Mouse (Mus musculus): Measurements from ENCODE around the gene Itprip.
A peak's percentile ranks its signal among the peaks of the same experiment; 100 is the strongest.

Gene Itprip

DNA sequence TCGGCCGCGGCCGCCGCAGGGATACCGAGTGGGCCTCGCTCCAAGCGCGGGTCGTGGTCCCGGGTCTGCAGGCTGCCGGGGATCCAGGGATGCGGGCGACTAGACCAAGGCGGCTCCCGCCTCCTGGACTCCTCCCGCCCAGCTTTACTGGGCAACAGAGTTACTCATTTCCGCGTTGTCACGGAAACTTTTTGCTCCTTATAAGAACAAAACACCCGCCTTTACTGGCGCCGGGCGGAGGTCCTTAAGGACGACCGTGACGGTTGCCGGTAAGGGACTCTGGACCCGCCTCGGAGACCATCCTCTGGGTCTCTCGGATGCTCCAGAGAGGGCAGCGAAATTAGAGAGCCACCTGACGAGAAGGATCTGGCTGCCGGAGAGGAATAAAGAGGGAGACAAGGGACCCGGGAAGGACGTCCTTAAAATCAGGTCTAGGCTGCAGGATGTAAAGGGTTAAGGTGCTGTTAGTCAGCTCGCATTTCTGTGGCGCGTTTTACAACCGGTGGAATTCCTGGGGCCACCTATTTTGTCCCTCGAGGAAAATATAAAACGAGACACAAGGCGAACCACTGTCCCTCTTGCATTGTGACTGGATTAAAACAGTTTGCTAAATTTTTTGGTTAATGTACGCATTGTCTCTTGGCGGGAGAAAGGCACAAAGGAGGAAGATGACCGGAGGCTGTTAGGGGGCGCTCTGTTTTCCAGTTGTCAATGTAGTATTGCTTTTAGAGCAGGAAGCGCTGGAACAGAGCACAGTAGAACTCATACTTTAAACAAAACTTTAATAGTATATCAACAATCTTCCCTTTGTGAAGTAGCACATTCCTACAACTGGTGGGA lies at the start of gene Itprip, which contains the start of gene Cfap43:
TSS of gene Itprip (minus strand) at position 174 of the 840 bp plus-strand sequence.
TSS of gene Cfap43 (minus strand) at position 162 of the 840 bp plus-strand sequence.
- peak; percentile 82 for DNase-seq

GRCm38 (mm10) chr19:47958181-47958580 lies 39.1 kb upstream of the Itprip start:
- no peak for DNase-seq

DNA sequence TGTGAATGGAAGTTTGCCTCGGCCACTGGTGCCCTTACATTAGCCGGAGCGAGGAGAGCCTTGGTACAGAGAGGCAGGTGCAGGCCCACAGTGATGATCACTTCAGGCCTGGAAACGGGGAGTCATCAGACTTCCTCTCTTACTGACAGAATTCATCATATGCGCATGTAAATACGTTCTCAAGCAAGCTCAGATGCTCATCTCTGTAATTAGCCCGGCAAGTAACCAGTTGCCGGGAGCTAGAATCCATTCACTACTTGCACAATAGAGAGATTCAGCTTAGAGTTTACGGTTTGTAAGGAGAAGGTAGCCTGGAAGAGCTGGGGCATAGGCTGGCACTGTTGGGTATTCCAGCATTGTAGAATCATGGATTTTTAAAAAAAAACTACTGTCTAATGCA lies 34.1 kb upstream of the Itprip start:
- DNase-seq = no peak

DNA sequence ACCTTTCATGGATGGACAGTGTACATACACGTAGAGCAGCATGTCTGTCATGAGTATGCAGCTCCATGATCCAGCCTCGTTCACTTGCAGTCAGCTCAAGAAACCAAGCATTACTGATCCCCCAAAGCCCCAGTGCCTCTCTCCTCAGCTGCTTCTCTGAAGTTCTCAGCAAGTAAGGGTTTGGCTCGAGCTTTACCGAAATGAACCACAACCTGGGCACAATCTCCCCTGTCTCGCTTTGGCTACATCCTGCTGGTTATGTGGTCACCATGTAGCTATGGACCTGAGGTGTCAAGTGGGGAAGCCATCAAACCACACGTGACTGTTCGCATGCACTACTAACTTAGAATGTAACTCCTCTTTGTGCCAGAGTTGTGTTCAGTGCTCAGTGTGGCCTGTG lies 31.8 kb upstream of the Itprip start:
- DNase-seq = no peak

GRCm38 (mm10) chr19:47946821-47947465 lies 27.8 kb upstream of the Itprip start:
- no peak for DNase-seq

DNA sequence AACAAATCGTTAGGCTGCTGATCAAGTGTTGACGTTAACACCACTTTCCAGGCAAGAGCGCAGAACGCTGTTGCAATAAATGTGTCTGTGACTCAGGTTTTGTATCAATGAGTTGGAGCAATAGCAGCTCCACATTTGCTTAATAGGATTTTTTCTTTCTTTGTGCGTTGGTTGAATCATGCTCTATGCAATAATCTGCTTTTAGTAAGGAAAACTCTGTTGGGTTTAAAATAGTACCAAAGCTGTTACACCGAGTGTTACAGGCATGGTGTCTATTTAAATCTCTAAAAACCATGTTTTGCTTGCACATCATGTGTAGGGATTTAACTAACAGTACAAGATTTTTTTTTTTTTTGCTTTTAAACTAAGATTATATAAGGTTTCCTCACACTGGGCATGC lies 20.3 kb upstream of the Itprip start:
- no peak for DNase-seq

DNA sequence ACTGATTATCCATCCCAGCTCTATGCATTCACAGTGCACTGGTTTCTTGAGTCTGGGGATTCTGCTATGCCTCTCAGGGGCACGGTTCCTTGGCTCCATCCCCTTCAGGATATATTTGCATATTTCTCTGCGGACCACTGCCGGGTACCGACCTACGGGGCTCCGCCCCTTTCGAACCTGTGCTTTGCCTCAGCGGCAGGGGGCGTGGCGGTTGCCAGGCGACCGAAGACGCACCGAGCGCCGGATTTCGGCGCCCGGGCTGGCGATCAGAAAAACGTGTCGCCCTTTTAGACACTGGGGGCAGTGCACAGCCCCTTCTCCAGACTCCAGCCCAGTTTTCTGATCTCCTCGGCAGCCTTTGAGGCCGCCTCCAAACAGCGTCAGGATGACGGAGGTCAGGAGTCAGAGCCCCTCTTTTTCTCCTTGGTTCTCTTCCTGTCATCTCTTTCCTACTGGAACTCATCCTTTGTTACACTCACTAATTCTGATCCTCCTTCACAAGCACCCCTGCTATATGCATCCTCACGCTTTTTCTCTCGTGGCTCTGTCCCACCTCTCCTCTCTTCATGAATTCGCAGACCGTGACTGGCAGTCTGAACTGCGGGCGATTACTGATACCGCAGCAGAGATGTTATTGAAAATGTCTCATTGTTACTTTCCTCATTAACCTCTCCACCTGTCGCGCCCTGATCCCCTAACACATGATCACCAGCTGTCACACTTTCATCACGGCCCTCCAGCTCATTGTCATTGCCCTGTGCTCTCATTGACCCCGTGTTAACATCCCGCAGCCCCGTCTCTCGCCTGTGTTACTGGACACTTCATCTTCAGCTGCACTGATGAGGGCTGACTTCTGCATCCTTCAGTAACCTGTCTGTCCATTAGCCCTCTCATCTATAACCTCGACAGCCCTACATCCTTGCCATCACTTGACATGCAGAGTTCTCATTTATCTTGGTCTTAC lies 18.6 kb upstream of the Itprip start, which contains the start of gene Cfap58:
TSS of gene Cfap58 (plus strand) at position 233 of the 964 bp plus-strand sequence.
- DNase-seq = no peak

DNA sequence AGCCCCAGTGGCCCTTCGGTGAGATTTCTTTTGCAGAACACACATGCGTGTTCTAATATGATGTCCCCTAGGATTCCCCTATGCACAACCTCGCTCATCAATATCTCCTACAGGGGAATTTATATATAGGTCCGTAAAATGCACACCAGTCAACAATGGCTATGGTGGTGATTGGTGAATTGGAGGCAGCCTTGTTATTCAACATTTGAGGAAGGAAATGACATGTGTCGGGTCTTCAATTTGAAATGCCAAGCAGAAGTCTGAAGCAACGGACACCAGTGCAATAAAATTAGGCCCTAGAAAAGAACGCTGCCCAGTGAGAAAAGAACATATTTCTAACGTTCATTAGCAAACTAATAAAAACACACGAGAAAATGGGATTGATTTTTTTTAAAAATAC lies 17.8 kb upstream of the Itprip start:
- DNase-seq = no peak

GRCm38 (mm10) chr19:47936490-47936889 lies 17.4 kb upstream of the Itprip start:
- no peak for DNase-seq

DNA sequence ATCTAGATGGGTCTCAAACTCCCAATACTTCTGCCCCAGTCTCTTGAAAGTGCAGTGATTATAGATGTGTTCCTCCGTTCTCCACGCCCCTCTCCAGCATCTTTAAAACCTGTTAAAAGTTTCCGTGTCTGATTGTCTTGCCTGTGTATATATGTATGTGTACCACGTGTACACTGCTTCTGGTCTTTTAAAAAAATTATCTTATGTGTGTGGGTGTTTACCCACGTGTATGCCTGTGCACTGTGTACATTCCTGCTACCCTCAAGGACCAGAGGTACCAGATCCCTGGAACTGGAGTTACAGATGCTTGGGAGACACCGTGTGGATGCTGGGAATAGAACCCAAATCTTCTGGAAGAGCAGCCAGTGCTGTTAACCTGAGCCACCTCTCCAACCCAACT lies 16.4 kb upstream of the Itprip start:
- DNase-seq = no peak

GRCm38 (mm10) chr19:47934636-47935238 lies 15.6 kb upstream of the Itprip start:
- no peak for DNase-seq

GRCm38 (mm10) chr19:47934146-47934545 lies 15.0 kb upstream of the Itprip start:
- DNase-seq = no peak

GRCm38 (mm10) chr19:47931982-47932638 lies 13.0 kb upstream of the Itprip start:
- peak; percentile 60 for DNase-seq

DNA sequence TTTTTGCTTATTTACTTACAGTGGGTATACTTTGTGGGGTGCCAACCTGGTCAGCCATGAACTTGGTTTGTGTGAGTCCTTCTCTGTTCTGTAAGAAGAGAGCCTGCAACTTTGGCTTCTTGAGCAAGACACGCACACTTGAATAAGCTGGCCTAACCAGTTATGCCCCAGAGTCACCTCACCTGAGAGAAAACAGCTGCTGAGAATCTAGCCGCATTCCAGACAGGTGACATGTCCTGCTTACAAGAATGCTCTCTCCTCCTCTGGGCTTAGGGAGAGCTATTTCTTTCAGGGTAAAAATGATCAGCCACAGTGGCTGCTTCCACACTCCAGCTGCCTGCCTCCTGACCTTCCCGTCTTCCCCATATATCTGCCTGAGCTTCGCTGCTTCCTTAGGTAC lies 9.9 kb upstream of the Itprip start:
- no peak for DNase-seq

DNA sequence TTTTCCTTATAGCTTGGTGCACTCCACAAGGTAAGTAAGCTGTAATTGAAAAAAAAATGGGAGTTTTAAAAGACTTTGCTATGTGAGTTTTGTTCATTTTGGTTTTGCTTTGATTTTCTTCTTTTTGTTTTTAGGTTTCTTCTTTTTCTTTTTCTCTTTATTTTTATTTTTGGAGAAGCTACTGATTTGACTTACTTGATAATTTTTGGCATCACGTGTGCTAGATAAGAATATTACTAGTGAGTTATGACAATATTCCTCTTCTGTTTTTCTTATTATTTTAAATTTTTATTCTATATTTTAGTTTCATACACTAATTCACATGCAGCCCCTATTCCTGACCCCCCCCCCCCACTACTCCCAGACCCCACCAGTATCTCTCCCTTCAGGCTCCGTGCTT lies 7.9 kb upstream of the Itprip start:
- no peak for DNase-seq

GRCm38 (mm10) chr19:47925819-47926218 lies 6.7 kb upstream of the Itprip start:
- peak; percentile 71 for DNase-seq

- DNase-seq = peak; percentile 56
Observed at GRCm38 (mm10) chr19:47919966-47920375, 872 bp upstream of the Itprip start.

DNA sequence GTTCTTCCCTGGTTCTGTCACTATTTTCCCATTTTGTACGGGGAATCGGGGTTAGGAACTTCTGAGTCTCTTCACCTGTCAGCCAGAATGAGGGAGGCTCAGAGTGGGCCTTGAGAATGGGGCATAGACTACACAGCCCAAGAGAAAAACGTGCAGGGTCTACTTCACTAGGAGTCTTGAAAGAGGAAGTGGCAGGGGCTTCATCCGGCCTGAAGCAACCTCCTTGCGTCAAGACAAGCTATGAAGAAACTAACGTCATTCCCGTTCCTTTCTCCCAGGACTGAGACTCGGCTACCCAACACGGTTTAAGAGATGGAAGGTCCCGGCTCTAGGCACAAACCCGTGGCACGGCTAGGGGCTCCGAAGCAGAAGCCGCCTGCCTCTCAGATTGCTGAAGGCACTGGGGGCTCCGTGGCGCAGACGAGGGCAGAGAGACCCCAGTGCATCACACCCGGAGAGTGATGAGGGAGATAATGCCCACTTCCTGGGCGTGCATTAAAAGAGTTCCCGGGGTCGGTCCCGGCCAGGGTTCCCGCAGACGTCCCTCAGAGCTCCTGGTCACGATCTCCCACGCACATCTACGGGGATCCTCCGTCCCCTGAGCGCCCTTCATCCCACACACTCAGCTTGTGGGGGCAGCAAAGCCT lies 521 bp downstream of the Itprip start:
- no peak for DNase-seq

- DNase-seq = no peak
Observed at GRCm38 (mm10) chr19:47918016-47918415, 1.1 kb downstream of the Itprip start.

GRCm38 (mm10) chr19:47917396-47917795 lies 1.7 kb downstream of the Itprip start:
- no peak for DNase-seq

DNA sequence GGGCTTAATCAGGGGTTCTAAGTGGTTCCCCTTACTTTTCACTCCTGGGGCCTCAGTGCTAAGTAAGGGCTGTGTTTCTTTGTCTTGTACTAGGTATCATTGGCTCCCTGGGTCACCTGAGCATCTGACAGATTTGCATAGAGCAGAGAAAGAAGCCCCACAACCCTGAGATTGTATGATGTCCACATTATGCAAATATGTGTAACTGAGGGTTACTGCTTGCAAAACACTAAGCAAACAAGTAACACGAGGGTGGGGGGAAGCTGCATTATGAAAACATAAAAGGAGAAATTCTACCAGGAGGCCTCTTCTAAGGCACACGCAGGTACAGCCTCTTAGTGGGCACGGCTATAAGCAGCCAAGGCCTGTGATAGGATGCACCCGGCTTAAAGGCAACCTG lies 3.8 kb downstream of the Itprip start:
- DNase-seq = no peak
